Mouse (Mus musculus): ENCODE measurements around the gene Corin. TPM values are rescaled to one million over a fixed set of nuclear protein-coding genes. Genes with fewer than 3 reads are reported as not detected.

Corin gene
- polyA plus RNA-seq, 1 experiment from 2014 or later, result 1.0 TPM

DNA sequence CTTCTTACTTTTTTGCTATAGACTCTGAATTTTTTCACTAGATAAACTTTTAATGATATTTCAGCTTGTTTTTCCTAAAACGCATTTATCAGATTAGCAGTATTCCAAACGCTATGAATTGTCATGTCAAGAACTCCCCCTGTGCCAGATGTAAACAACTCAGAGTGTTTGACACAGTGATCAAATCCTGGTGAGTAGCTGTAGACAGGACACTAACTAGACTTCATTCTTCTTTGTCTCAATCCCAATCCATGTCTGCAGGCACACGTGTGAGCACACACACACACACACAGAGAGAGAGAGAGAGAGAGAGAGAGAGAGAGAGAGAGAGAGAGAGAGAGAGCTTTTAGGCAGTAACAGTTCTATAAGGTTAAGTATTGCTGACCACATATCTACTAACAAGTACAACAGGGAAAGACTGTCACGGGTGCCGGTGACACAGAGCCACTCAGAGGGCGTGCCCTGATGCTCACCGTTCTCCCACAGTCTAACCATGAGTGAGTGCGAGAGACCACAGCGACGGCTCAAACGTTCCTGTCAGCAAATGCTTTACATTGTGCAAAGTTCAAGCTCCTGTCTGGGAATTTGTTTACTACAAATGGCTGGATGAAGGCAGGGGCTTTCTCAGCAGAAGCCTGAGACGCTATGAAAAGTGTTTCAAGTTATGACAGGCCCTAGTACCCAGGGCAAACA, 31.8 kb downstream of the Corin start:
- 80% methylated on average over 12 of the region's 12 CpGs for WGBS
- no peak overlapping the region for H3K4me3 ChIP-seq (replicated peaks)
- H3K9me3 ChIP-seq, result no peaks in the 10 kb centered on the region
- no peak overlapping the region for H3K27ac ChIP-seq
- no peak for ATAC-seq (ENCODE audit: low FRiP score)
- no peaks in the 10 kb centered on the region for H3K4me1 ChIP-seq
- H3K27me3 ChIP-seq, result no peaks in the 10 kb centered on the region
- H3K36me3 ChIP-seq (replicated peaks), result no peaks in the 10 kb centered on the region
- H3K9ac ChIP-seq, result no peak overlapping the region
- H3K4me2 ChIP-seq, result no peak overlapping the region

DNA sequence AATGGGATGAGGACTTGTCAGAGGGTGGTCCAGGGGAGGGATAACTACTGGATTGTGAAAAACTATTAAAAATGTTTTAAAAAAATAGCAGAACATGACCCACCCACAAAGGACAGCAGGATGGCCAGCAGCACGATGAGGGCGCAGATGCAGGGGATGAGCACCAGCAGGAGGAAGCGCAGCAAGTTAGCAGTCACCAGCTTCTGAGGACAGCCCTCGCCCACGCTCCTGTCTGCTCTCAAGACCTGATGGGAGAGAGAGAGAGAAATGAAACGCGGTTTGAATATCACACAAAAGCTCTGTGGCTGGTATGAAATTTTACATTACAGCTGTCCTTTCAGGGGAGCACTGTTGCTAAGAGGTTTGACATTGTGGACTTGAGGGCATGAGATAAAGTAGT, 32.5 kb downstream of the Corin start:
- WGBS, result 82% methylated on average over 7 of the region's 7 CpGs
- no peak overlapping the region for H3K4me3 ChIP-seq (replicated peaks)
- no peak for ATAC-seq (ENCODE audit: low FRiP score)
- no peaks in the 10 kb centered on the region for H3K36me3 ChIP-seq (replicated peaks)
- no peaks in the 10 kb centered on the region for H3K9me3 ChIP-seq
- H3K27ac ChIP-seq, result no peak overlapping the region
- no peaks in the 10 kb centered on the region for H3K4me1 ChIP-seq
- no peak overlapping the region for H3K4me2 ChIP-seq
- H3K9ac ChIP-seq, result no peak overlapping the region
- H3K27me3 ChIP-seq, result no peaks in the 10 kb centered on the region

DNA sequence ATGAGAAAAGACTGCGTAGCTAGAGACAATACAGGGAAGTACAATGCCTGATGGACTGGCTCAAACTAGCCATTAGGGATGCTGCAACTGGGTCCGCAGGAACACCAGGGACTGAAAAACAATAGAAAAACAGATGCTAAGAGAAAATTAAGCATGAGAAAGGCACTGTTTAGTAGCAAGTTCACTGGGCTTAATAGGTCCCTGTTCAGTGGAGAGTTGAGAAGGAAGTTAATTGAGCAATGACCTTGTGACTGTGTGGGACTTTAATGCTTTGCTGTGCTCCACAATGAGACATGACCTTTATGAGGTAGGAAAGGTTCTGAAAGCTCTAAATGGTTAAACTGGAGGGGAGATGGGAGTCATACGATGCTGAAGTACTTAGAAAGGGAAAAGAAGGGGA, 39.3 kb downstream of the Corin start:
- H3K9ac ChIP-seq, result no peak overlapping the region
- H3K9me3 ChIP-seq, result no peaks in the 10 kb centered on the region
- no peaks in the 10 kb centered on the region for H3K27me3 ChIP-seq
- no peak for ATAC-seq (ENCODE audit: low FRiP score)
- WGBS, result 66% methylated on average over 3 of the region's 3 CpGs
- H3K4me2 ChIP-seq, result no peak overlapping the region
- no peak overlapping the region for H3K4me3 ChIP-seq (replicated peaks)
- no peaks in the 10 kb centered on the region for H3K4me1 ChIP-seq
- H3K36me3 ChIP-seq (replicated peaks), result no peaks in the 10 kb centered on the region
- no peak overlapping the region for H3K27ac ChIP-seq

GRCm38 (mm10) chr5:72459374-72460112, 44.7 kb downstream of the Corin start:
- no peaks in the 10 kb centered on the region for H3K4me1 ChIP-seq
- ATAC-seq (ENCODE audit: low FRiP score), result no peak
- no peak overlapping the region for H3K27ac ChIP-seq
- no peaks in the 10 kb centered on the region for H3K27me3 ChIP-seq
- 88% methylated on average over 7 of the region's 7 CpGs for WGBS
- no peak overlapping the region for H3K4me2 ChIP-seq
- no peak overlapping the region for H3K9ac ChIP-seq
- no peak overlapping the region for H3K4me3 ChIP-seq (replicated peaks)
- H3K9me3 ChIP-seq, result no peaks in the 10 kb centered on the region
- H3K36me3 ChIP-seq (replicated peaks), result no peaks in the 10 kb centered on the region

GRCm38 (mm10) chr5:72453690-72454089, 50.6 kb downstream of the Corin start:
- no peak overlapping the region for H3K9ac ChIP-seq
- 61% methylated on average over 2 of the region's 2 CpGs for WGBS
- no peak overlapping the region for H3K4me2 ChIP-seq
- no peak for ATAC-seq (ENCODE audit: low FRiP score)
- peaks cover 8% of the 10 kb centered on the region; the same call in 1 of the 2 replicates for H3K4me1 ChIP-seq
- no peaks in the 10 kb centered on the region for H3K9me3 ChIP-seq
- no peaks in the 10 kb centered on the region for H3K27me3 ChIP-seq
- H3K36me3 ChIP-seq (replicated peaks), result no peaks in the 10 kb centered on the region
- H3K27ac ChIP-seq, result no peak overlapping the region
- H3K4me3 ChIP-seq (replicated peaks), result no peak overlapping the region

DNA sequence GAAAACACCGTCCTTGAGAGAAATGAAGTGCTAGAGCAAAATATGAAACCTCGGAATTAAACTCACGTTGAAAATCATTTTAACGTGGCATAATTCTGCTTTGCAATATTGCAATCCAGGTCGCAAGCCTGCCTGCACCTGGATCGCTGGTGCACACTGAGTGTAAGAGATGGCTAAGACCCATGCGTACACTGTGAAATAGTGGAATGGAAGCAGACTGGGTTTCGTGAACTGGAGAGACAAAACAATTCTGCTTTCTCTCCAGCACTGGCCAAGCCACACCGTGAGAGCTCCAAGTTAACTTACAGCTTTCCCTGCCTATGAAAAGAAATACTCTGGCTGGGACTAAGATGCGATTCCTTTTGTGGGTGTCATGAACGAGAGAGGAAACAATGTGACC, 51.1 kb downstream of the Corin start:
- no peak for ATAC-seq (ENCODE audit: low FRiP score)
- Histone ChIP-seq H3K4me1 (peaks cover 8% of the 10 kb centered on the region; the same call in 1 of the 2 replicates), H3K9ac (no peak overlapping the region)

DNA sequence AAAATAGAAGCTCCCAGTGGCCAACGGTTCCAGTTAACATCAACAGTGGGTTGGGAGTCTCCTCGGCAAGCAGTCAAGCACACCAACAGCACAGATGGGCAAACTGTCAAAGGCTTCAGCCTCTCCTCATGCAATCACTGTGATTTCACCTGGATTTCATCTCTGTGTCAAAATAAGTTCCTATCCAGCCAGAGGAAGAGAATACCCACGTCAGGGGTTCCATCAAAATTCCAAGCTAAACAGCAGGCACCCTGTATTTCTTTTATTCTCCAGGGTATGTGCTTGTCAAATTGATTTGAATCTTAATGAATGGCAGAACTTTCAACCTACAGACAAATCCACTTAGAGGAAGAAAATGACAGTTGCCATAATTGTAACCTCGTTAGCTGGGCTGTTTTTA, 51.5 kb downstream of the Corin start:
- 34% methylated on average over 4 of the region's 4 CpGs for WGBS
- H3K9me3 ChIP-seq, result no peaks in the 10 kb centered on the region
- peaks cover 8% of the 10 kb centered on the region; the same call in 1 of the 2 replicates for H3K4me1 ChIP-seq
- no peak overlapping the region for H3K4me3 ChIP-seq (replicated peaks)
- H3K27me3 ChIP-seq, result no peaks in the 10 kb centered on the region
- no peak for ATAC-seq (ENCODE audit: low FRiP score)
- H3K9ac ChIP-seq, result no peak overlapping the region
- H3K36me3 ChIP-seq (replicated peaks), result no peaks in the 10 kb centered on the region
- H3K27ac ChIP-seq, result no peak overlapping the region
- H3K4me2 ChIP-seq, result no peak overlapping the region

More for the DNA sequence above, 51.1 kb downstream of the Corin start:
- H3K36me3 ChIP-seq (replicated peaks), result no peaks in the 10 kb centered on the region
- H3K27me3 ChIP-seq, result no peaks in the 10 kb centered on the region
- H3K4me2 ChIP-seq, result no peak overlapping the region
- no peak overlapping the region for H3K4me3 ChIP-seq (replicated peaks)
- H3K9me3 ChIP-seq, result no peaks in the 10 kb centered on the region
- 64% methylated on average over 11 of the region's 11 CpGs for WGBS
- no peak overlapping the region for H3K27ac ChIP-seq

DNA sequence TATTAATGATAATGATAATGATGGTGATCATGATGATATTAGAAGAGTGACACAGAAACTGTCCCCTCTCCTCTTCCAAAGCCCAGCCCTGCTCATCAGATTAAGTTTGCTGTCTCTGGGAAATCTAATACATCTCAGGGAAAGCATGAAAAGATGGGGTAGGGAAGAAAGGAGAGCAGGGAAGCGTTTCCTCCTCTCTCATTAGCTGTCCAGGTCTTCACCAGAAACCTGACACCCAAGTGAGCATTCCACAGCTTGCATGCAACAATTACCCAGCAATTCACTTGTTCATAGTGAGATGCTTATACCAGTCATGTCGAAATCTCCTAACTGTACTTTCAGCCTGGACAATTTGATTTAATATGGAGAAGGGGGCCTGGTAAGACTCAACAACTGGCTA, 55.4 kb downstream of the Corin start:
- Histone ChIP-seq H3K9ac (no peak overlapping the region), H3K4me1 (peaks cover 8% of the 10 kb centered on the region; the same call in 1 of the 2 replicates), H3K4me3 (replicated peaks) (no peak overlapping the region), H3K36me3 (replicated peaks) (no peaks in the 10 kb centered on the region), H3K9me3 (no peaks in the 10 kb centered on the region), H3K4me2 (no peak overlapping the region), H3K27ac (no peak overlapping the region), H3K27me3 (no peaks in the 10 kb centered on the region)
- WGBS, result 58% methylated on average over 2 of the region's 2 CpGs
- ATAC-seq (ENCODE audit: low FRiP score), result no peak

- Histone ChIP-seq H3K27me3 (no peaks in the 10 kb centered on the region), H3K9ac (no peak overlapping the region), H3K36me3 (replicated peaks) (no peaks in the 10 kb centered on the region), H3K27ac (no peak overlapping the region), H3K4me3 (replicated peaks) (no peak overlapping the region), H3K9me3 (no peaks in the 10 kb centered on the region), H3K4me1 (no peaks in the 10 kb centered on the region), H3K4me2 (no peak overlapping the region)
- ATAC-seq (ENCODE audit: low FRiP score), result no peak
- 93% methylated on average over 11 of the region's 11 CpGs for WGBS
Observed at GRCm38 (mm10) chr5:72446104-72446503, 58.2 kb downstream of the Corin start.

DNA sequence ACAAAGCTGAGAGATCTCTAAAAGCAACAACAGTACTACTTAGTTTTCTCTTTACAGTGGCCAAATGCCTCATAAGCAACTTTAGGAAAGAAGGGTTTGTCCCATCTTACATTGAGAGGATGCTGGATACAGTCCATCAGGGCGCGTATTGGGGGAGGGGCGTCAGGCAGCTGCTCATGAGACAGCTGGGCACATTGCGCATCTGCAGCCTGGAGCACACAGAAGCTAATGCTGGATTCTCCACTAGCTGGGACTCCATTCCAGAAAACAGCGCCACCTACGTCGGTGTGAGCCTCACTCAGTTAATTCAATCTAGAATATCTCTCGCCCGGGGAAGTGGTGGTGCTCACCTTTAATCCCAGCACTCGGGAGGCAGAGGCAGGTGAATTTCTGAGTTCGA, 60.3 kb downstream of the Corin start:
- 73% methylated on average over 11 of the region's 11 CpGs for WGBS
- no peak for ATAC-seq (ENCODE audit: low FRiP score)
- no peak overlapping the region for H3K4me3 ChIP-seq (replicated peaks)

GRCm38 (mm10) chr5:72443007-72443406, 61.3 kb downstream of the Corin start:
- H3K9ac ChIP-seq, result no peak overlapping the region
- ATAC-seq (ENCODE audit: low FRiP score), result no peak
- no peaks in the 10 kb centered on the region for H3K4me1 ChIP-seq
- H3K27ac ChIP-seq, result no peak overlapping the region
- H3K27me3 ChIP-seq, result no peaks in the 10 kb centered on the region
- no peaks in the 10 kb centered on the region for H3K9me3 ChIP-seq
- H3K36me3 ChIP-seq (replicated peaks), result no peaks in the 10 kb centered on the region
- WGBS, result 84% methylated on average over 4 of the region's 4 CpGs
- H3K4me2 ChIP-seq, result no peak overlapping the region
- H3K4me3 ChIP-seq (replicated peaks), result no peak overlapping the region

More for the DNA sequence above, 60.3 kb downstream of the Corin start:
- Histone ChIP-seq H3K27ac (no peak overlapping the region), H3K9ac (no peak overlapping the region), H3K4me2 (no peak overlapping the region), H3K9me3 (no peaks in the 10 kb centered on the region), H3K4me1 (no peaks in the 10 kb centered on the region), H3K27me3 (no peaks in the 10 kb centered on the region), H3K36me3 (replicated peaks) (no peaks in the 10 kb centered on the region)

- ATAC-seq (ENCODE audit: low FRiP score), result no peak
- no peak overlapping the region for H3K4me2 ChIP-seq
- no peak overlapping the region for H3K9ac ChIP-seq
- no peaks in the 10 kb centered on the region for H3K27me3 ChIP-seq
- no peaks in the 10 kb centered on the region for H3K36me3 ChIP-seq (replicated peaks)
- H3K9me3 ChIP-seq, result no peaks in the 10 kb centered on the region
- WGBS, result 77% methylated on average over 10 of the region's 10 CpGs
- no peak overlapping the region for H3K27ac ChIP-seq
- H3K4me1 ChIP-seq, result no peaks in the 10 kb centered on the region
- H3K4me3 ChIP-seq (replicated peaks), result no peak overlapping the region
Observed at GRCm38 (mm10) chr5:72441181-72441580, 63.1 kb downstream of the Corin start.

GRCm38 (mm10) chr5:72435085-72435484, 69.2 kb downstream of the Corin start:
- no peak overlapping the region for H3K4me2 ChIP-seq
- no peak overlapping the region for H3K9ac ChIP-seq
- no peak for ATAC-seq (ENCODE audit: low FRiP score)
- H3K27me3 ChIP-seq, result no peaks in the 10 kb centered on the region
- no peak overlapping the region for H3K4me3 ChIP-seq (replicated peaks)
- no peaks in the 10 kb centered on the region for H3K4me1 ChIP-seq
- no peaks in the 10 kb centered on the region for H3K9me3 ChIP-seq
- WGBS, result 93% methylated on average over 11 of the region's 11 CpGs
- H3K36me3 ChIP-seq (replicated peaks), result no peaks in the 10 kb centered on the region
- H3K27ac ChIP-seq, result no peak overlapping the region

Data from forebrain, embryonic 12.5 days (tissue).